Comparison of ENCODE assay signal across 9 mouse cellular contexts in the genomic region with DNA sequence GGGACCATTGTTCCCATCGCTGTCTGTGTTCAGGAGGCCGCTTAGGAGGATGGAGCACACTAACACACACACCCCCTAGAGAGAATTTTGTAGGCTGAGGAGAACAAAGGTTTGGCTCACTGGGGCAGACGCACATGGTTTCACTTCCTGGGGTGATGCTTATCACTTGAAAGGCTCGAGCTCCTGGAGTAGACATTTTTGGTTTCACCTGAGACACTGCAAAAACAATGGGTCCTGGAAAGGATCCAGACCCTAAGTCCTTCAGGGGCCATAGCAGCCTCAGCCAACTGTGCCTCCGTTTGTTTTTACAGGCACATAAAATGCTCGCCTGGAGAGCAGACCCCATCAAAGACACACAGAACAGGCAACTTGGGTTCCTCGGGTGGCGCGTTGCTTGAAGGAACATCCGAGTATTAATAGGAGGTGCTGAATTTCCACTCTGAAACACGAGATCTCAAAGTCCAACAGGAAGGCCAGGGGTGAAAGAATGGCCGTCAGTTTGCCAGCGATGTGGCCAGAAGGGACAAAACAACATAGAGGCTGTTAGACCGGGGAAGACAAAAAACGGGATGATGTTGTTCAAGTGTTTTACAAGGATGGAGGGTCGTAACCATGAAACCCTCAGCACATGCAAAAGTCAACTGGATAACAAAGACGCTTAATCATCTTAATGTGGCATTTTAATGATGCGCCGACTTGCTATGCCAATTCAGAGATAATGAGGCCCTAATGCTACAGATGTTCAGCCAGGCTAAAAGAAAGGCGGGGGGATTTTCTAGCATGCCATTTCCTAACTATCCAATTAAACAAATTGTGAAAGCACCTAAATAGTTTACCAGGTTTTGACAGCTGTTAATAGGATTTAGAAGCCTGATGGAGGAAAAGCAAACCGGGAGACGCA. TPM values are rescaled to one million over a fixed set of nuclear protein-coding genes. Genes with fewer than 3 reads are reported as not detected.
DNase-seq lines count a peak whose midpoint lies in the region; ATAC-seq and TF ChIP-seq lines count a peak whose summit lies in the region.
"Had no signal": no experiment of that assay in that cellular context is flagged by ENCODE, and none has a peak within 500 bp of the region (broad histone marks: within the 10 kb centered on the region; RNA-seq: fewer than 3 reads in every experiment).

No protein-coding gene starts in this region.

- no peak overlapping the region for H3K4me2 ChIP-seq in intestine, postnatal 0 days (replicated peaks; ENCODE audit: low read depth)

- no peaks in the 10 kb centered on the region for H3K36me3 ChIP-seq in kidney, adult 2 months (ENCODE audit: control insufficient read depth, insufficient read depth, low read length)
- H3K36me3 ChIP-seq in intestine, postnatal 0 days (ENCODE audit: control insufficient read depth, insufficient read depth): no peaks in the 10 kb centered on the region

- no peaks in the 10 kb centered on the region for H3K27me3 ChIP-seq in kidney, adult 2 months (replicated peaks; ENCODE audit: control insufficient read depth, insufficient read depth, low read length)
- H3K27me3 ChIP-seq in intestine, postnatal 0 days (replicated peaks; ENCODE audit: control insufficient read depth, insufficient read depth, low read length): no peaks in the 10 kb centered on the region

- no peaks in the 10 kb centered on the region for H3K9me3 ChIP-seq in intestine, postnatal 0 days (ENCODE audit: control insufficient read depth)

- no peak for TF ChIP-seq POLR2A in kidney, adult 2 months (IDR thresholded peaks at IDR 0.05; ENCODE audit: low read depth, low read length)

- peak; percentile 25 for DNase-seq in kidney, adult 2 months
- no peak for DNase-seq in kidney, postnatal 14 days
- DNase-seq in R1 (ENCODE audit: low read depth, low spot score): peak; percentile 56
- DNase-seq in heart, postnatal 25 days (ENCODE audit: low spot score): peak; percentile 2
- DNase-seq in layer of hippocampus, postnatal 25 days (ENCODE audit: extremely low spot score in 1 of 2, low spot score in 1 of 2): no peak
- DNase-seq in left cerebral cortex, adult 9 months (ENCODE audit: low spot score in 2 of 2): no peak

- intact Hi-C loops in heart, postnatal 25 days (cut with DNase I): no loop called here

- no peak for TF ChIP-seq CTCF in kidney, adult 2 months (conservative IDR thresholded peaks at IDR 0.05; ENCODE audit: insufficient read depth, insufficient read length, low read depth, low read length)
- no peak for TF ChIP-seq CTCF in intestine, postnatal 0 days (IDR thresholded peaks at IDR 0.05; ENCODE audit: low read depth)

- H3K9ac ChIP-seq in intestine, postnatal 0 days (ENCODE audit: low read depth, low read length): no peak overlapping the region

- H3K27ac ChIP-seq in kidney, adult 2 months (ENCODE audit: insufficient read depth, low read depth, low read length): no peak overlapping the region
- no peak overlapping the region for H3K27ac ChIP-seq in intestine, postnatal 0 days (ENCODE audit: low read depth, low read length)

- no peak overlapping the region for H3K4me3 ChIP-seq in kidney, adult 2 months (ENCODE audit: insufficient read depth, low read depth, low read length)
- H3K4me3 ChIP-seq in intestine, postnatal 0 days (ENCODE audit: low read depth, low read length): no peak overlapping the region

- ATAC-seq in neutrophil, adult 5-6 weeks (ENCODE audit: extremely low read depth, insufficient number of reproducible peaks, low FRiP score, poor library complexity, severe bottlenecking): peak; percentile 45; the same call in 1 of the 2 replicates
- no peak for ATAC-seq in intestine, postnatal 0 days

- H3K4me1 ChIP-seq in kidney, adult 2 months (ENCODE audit: control insufficient read depth, insufficient read depth, low read length): no peaks in the 10 kb centered on the region
- no peaks in the 10 kb centered on the region for H3K4me1 ChIP-seq in intestine, postnatal 0 days (replicated peaks; ENCODE audit: control insufficient read depth, insufficient read depth, low read length)

- WGBS in kidney, adult 2 months: 21% methylated on average over 22 of the region's 22 CpGs
- WGBS in intestine, postnatal 0 days: 48% methylated on average over 22 of the region's 22 CpGs

RNA-seq across cellular contexts. Expression of gene Ikzf3, which starts 48.2 kb away (rescaled TPM):
- polyA plus RNA-seq in kidney, adult 2 months (2012; rRNA removed): 0.58 and 3.9 TPM in 2 replicates
- under 1 TPM; 0.44 to 0.61 TPM for total RNA-seq in heart, postnatal 25 days (2021)
- total RNA-seq in neutrophil, adult 5-6 weeks (2017): 315 and 346 TPM in 2 replicates
- polyA plus RNA-seq in intestine, postnatal 0 days (2015; fragmentation: Nextera tagmentation; extraction: Ambion mirVana): 0.20 and 0.24 TPM in 2 replicates
- total RNA-seq in layer of hippocampus, postnatal 25 days (2021): under 1 TPM in 1 of 2 experiments, not detected in 1; 0.52 TPM
- polyA plus RNA-seq: heart, embryonic 14.5 days had no signal

RNA-seq across cellular contexts. Expression of gene Grb7, which starts 51.4 kb away (rescaled TPM):
- polyA plus RNA-seq in kidney, adult 2 months (2012; rRNA removed): 143 and 160 TPM in 2 replicates
- not detected for total RNA-seq in heart, postnatal 25 days (2021)
- total RNA-seq in neutrophil, adult 5-6 weeks (2017): 0.98 and 1.7 TPM in 2 replicates
- 50.2 and 50.7 TPM in 2 replicates for polyA plus RNA-seq in intestine, postnatal 0 days (2015; fragmentation: Nextera tagmentation; extraction: Ambion mirVana)
- total RNA-seq in layer of hippocampus, postnatal 25 days (2021): 1 to 10 TPM; 1.4 to 2.1 TPM

RNA-seq across cellular contexts. Expression of gene Zpbp2, which starts 53.3 kb away (rescaled TPM):
- polyA plus RNA-seq in kidney, adult 2 months (2012; rRNA removed): 0.26 and 0.34 TPM in 2 replicates
- total RNA-seq in heart, postnatal 25 days (2021): not detected
- total RNA-seq in neutrophil, adult 5-6 weeks (2017): 2.4 and 7.5 TPM in 2 replicates
- polyA plus RNA-seq in intestine, postnatal 0 days (2015; fragmentation: Nextera tagmentation; extraction: Ambion mirVana): 3.2 and 4.0 TPM in 2 replicates
- not detected for total RNA-seq in layer of hippocampus, postnatal 25 days (2021)

RNA-seq across cellular contexts. Expression of gene Mien1, which starts 58.8 kb away (rescaled TPM):
- 126 and 179 TPM in 2 replicates for polyA plus RNA-seq in kidney, adult 2 months (2012; rRNA removed)
- 10 to 100 TPM; 49.0 to 54.6 TPM for total RNA-seq in heart, postnatal 25 days (2021)
- total RNA-seq in neutrophil, adult 5-6 weeks (2017): 30.1 and 37.2 TPM in 2 replicates
- polyA plus RNA-seq in intestine, postnatal 0 days (2015; fragmentation: Nextera tagmentation; extraction: Ambion mirVana): 264 and 265 TPM in 2 replicates
- total RNA-seq in layer of hippocampus, postnatal 25 days (2021): 100 to 1,000 TPM in 1 of 2 experiments, 10 to 100 TPM in 1; 92.2 to 104 TPM

Comparison
In these comparisons a context has a peak if more than half of its experiments do, and no peak if none do; other contexts are left out.
1. DNase-seq: peak in kidney, adult 2 months (single experiment), R1 (single experiment) and heart, postnatal 25 days (single experiment); none in kidney, postnatal 14 days (single experiment), layer of hippocampus, postnatal 25 days (0 of 2) and left cerebral cortex, adult 9 months (0 of 2).
2. RNA of gene Ikzf3, which starts 48.2 kb away (total RNA-seq): 315 to 346 TPM in neutrophil, adult 5-6 weeks; 0.44 to 0.61 TPM in heart, postnatal 25 days and 0.52 TPM in layer of hippocampus, postnatal 25 days; every median in the first group is over 100 times any median in the second.